Mouse (Mus musculus) small intestine, adult 2 months (tissue): ENCODE results near the gene Zbtb12.

ENCODE experiments used
- CTCF ChIP-seq: fragments of 200-500 bp; IDR thresholded peaks from 2 replicates; pipeline ENCODE4 v1.5.1; 2012; ENCODE audit warnings: low read depth, mild to moderate bottlenecking, control low read depth, inconsistent platforms, low read length, moderate library complexity, mixed read lengths; ENCODE audit not compliant: insufficient replicate concordance, insufficient read length; ENCODE audit errors: extremely low read depth
- POLR2A ChIP-seq: fragments of 200-500 bp; IDR thresholded peaks from 2 replicates; pipeline ENCODE4 v1.6.1; 2012; ENCODE audit warnings: low read depth, mild to moderate bottlenecking, control low read depth, inconsistent platforms, low read length, moderate library complexity

DNA sequence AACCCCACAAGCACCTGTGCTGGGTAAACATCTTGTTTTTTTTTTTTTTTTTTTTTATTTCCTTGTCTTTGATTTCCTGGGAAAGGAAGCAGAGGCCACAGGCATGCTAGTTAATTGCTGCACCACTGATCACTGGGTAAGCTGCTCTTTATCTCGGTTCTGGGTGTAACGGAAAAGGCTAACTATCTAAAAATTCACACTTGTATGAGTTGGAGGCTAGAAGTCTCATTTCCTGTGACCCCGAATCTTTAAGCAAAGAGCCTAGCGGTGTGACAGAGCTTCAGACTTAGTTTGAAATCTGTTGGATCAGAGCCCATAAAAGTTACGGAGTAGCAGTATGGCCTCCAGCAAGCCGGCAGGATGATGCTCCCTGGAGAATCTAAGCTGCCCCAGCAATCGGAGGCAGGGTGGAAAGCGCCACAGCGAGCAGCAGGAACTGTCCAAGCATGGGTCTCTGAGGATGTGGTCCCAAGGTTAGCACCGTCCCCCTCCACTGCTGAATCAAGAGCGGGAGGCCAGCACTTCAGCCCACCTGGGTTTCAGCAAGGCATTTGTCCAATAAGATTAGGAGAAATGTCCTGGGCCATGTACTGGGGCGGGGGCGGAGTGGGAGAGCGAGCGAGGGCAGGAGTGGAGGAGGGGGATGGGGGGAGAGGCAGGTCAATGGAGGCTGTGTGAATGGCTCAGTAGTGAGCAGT lies 62.2 kb downstream of the Zbtb12 start:
- no peak for TF ChIP-seq CTCF
- TF ChIP-seq POLR2A: no peak
